Mouse (Mus musculus) c-Kit-positive CD71-positive TER-119-negative erythroid progenitor cells, embryonic 14.5 days (primary cell): ENCODE data around the gene Pibf1.

Experiments used
- DNase-seq: peaks from one replicate; pipeline ENCODE4 v3.0.0-alpha.2; 2013; ENCODE audit warnings: low read depth

The Pibf1 gene

GRCm38 (mm10) chr14:99141786-99142633, 42.8 kb downstream of the Pibf1 start:
- peak; percentile 68 for DNase-seq

GRCm38 (mm10) chr14:99146841-99147240, 47.6 kb downstream of the Pibf1 start:
- no peak for DNase-seq

DNA sequence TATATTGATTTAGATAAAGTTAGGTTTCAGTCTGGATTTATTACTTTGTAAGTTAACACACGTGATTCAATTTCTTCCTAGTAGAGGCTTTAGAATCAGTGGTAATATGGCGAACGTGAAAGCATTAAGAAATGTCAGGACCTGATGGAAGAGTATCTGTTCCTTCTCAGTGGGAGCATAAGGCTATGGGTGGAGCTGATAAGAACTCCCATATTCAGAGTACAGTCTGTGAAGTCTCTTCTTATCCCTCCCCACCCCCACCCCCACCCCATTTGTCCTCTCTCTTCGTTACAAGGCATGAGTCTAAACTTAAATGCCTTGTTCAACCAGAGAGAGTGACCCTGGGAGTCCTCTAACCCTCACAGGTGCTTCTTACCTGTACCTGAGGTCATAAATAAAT, 53.5 kb downstream of the Pibf1 start:
- peak; percentile 23 for DNase-seq

DNA sequence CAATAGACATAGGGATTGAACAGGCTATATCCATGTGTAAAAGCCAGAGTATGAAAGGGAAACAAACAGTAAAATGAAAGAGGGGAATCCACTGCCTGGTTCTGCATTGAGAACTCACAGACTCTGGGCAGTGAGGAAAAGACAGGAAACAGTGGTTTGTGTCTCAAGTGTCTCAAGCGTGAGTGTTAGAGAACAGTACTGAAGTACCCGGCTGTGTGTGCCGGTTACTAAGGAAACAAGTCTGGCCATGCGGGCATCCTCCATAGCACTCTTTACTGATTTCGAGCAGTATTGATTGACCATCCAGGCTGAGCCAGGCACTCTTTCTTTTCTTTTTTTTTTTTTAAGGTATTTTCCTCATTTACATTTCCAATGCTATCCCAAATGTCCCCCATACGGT, 60.7 kb downstream of the Pibf1 start:
- DNase-seq: no peak

DNA sequence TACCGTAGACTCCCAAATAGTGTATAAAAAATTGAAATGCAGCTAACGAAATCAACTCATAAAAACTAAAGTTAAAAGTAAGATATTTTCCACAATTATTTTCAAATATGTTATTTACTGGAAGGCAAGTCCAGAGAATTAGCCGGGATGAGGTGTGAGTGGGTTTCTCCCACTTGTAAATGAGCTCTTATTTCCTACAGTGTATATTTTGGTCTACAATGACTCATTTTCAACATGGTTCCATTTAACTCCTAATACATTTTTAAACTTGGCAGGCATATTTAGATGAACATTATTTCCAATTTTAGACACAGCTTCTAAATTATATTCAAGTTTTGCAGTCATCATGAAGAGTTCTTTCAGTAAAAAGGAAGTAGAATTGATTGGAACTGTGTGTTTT, 63.8 kb downstream of the Pibf1 start:
- DNase-seq: no peak

DNA sequence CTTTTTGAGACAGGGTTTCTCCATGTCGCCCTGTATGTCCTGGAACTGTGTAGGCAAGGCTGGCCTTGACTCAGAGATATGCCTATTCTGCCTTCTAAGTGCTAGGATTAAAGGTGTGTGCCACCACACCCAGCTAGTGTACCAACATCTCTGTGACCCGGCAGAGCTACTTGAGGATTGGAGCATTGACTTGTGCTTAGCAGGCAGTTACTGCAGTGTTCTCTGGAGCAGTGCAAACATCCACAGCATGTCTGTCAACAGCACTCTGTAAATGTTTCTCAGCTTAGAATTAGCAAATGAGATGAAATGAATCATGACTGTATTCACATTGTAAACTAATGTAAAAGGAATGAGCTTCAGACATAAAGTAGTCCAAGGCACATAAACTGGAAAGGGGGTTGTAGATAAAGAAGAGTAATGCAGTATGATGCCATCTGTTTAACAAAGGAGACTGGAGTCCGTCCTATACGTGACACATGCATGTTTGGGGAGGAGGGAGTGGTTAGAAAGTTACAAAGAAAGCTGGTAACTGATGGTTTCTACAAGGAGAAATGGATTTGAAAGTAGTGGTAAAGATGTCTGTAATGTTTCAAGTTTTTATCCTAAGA, 75.0 kb downstream of the Pibf1 start:
- DNase-seq: no peak

DNA sequence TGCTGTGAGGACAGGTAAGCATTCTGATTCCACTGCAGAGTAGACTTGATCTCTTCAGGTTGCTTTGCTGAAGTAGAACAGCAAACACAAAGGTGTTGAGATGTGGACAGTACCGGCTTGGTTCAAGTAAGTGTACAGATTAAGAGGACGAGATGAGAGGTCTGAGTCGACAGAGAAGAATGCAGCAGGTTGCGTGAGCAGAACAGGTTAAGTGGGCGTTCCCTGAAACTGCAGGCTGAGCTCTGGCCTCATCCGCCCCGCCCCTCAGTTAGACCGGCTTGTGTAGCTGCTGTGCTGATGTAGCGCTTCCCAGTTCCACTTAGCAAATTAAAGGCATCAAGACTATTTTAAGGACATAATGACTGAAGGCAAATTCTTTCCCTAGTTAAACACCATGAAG, 77.3 kb downstream of the Pibf1 start:
- DNase-seq: no peak

GRCm38 (mm10) chr14:99190153-99190790, 91.0 kb downstream of the Pibf1 start:
- no peak for DNase-seq

DNA sequence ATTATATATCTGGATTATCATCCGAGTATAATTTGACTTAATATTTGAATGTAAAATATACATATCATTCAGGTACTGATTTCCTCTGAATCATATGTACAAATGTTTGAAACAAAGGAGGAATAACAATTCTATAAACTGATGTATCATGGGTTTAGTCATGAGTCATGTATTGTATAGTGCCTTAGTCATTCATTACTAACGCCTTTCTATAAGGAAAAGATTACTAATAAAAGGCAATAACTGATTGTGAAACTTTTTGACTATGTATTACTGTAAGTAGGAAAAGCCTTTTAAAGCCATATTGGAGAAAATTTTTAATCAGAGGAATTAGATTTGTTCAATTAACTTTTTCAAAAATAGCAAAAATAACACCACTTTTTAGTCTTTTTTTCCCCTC, 106.6 kb downstream of the Pibf1 start:
- no peak for DNase-seq

DNA sequence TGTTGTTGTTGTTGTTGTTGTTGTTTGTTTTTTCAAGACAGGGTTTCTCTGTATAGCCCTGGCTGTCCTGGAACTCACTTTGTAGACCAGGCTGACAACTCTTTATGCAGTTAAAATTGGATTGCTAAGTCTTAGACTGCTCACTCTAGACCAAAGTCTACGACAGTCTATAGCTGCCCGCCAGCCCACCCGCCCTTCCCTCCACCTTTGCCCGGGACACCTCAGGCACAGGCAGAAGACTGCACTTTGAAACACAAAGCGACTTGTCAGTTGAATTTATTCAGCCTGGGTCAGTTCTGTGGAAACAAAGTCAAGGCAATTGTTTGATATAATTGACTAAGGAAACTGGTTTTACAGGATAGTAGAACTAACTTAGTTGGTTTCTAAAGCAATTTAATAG, 107.4 kb downstream of the Pibf1 start:
- DNase-seq: no peak

DNA sequence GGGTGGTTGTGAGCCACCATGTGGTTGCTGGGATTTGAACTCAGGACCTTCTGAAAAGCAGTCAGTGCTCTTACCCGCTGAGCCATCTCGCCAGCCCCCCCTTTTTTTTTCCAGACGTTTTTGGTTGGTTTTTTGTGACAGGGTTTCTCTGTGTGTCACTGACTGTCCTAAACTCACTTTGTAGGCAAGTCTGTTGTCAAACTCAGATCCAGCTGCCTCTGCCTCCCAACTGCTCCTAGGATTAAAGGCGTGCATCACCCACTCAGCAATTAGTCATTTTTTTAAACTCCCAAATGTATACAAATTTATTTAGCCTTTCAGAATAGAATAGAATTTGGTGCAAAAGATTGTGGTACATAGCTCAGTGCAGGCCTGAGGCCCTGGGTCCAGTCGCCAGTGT, 111.2 kb downstream of the Pibf1 start:
- DNase-seq: no peak

- no peak for DNase-seq
Observed at GRCm38 (mm10) chr14:99218396-99219012, 119.3 kb downstream of the Pibf1 start.

- no peak for DNase-seq
Observed at GRCm38 (mm10) chr14:99219757-99220171, 120.5 kb downstream of the Pibf1 start.

- no peak for DNase-seq
Observed at GRCm38 (mm10) chr14:99225929-99226328, 126.7 kb downstream of the Pibf1 start.

- DNase-seq: peak; percentile 40
Observed at GRCm38 (mm10) chr14:99229071-99229780, 130.0 kb downstream of the Pibf1 start.

GRCm38 (mm10) chr14:99233056-99233455, 133.8 kb downstream of the Pibf1 start:
- DNase-seq: no peak

DNA sequence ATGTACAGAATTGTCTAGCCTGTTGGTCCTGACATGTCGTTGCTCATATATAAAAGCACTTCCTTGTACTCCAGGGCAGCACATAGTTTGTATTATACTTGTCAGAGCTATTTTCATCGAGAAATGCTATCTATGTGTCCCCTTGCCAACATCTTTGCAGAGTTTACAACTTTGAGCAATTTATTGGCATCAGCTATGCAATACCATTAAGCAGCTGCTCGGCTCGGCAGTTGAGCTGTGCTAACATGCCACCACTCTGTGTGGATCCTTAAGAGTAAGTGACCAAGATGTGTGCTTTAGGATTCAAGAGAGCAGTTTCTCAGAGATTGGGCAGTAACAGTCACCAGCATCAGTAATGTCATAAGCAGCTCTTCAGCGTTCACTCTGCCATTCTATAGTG, 137.9 kb downstream of the Pibf1 start:
- DNase-seq: no peak

- DNase-seq: no peak
Observed at GRCm38 (mm10) chr14:99240563-99240962, 141.3 kb downstream of the Pibf1 start.

DNA sequence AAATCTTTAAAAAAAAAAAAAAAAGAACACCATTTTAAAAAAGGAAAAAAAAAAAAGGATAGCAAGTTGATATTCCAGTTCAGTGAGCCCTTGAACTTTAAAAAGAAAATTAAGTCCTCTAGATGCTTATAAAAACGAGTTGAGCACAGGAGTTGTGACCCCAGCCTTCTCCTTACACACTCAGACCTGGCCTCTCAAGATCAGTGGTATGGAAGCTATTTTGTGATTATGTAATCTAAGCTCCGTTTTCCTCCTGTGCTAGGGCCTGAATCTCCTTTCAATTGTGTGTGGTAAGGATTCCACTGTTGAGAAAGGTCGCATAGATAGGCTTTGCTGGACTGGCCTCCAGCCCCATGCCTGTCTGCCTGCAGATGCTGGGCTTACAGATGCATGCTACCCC, 145.3 kb downstream of the Pibf1 start:
- no peak for DNase-seq

DNA sequence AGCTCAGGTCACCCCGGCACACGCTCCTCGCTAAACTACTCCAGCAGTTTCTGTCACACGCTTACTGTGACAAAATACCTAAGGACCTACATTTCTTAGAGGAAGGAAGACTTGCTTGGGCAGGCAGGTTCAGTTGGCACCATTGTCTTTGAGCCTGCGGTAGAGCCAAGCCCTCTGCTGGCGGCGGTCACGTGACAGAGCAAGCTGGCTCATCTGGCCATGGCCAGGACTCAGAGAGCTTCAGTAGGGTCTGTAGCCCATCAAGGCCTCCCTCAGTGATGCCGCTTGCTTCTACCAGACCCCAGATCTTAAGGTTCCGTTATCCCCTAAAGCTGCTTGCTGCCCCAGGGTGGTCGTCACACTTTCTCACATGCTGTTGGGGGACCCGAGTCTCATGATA, 162.8 kb downstream of the Pibf1 start:
- no peak for DNase-seq

DNA sequence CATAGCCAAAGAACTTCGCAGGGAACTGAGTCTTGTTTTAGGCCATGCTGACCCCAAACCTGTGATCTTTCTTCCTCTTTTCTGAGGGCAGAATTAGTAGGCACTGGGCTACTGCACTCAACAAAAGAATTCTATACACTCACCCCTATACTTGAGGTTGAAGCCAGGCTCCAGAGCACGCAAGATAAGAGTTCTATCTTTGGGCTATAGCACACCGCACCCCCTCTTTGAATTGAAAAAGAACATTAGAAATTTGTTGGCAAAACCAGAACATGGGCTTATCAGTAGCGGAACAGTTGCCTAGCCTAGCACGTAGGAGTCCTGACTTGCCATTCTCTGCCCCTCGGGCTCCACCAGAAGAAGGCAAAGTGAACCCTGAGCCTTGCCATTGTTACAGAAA, 164.6 kb downstream of the Pibf1 start:
- DNase-seq: peak; percentile 61

GRCm38 (mm10) chr14:99265791-99266190, 166.6 kb downstream of the Pibf1 start:
- no peak for DNase-seq
